Mouse (Mus musculus) embryonic facial prominence, embryonic 12.5 days (tissue): Measurements from ENCODE around the gene Rinl. TPM values are rescaled to one million over a fixed set of nuclear protein-coding genes. Genes with fewer than 3 reads are reported as not detected.
A peak's percentile ranks its signal among the peaks of the same experiment; 100 is the strongest.

ENCODE experiments used
- ATAC-seq: fragments of 200-750 bp; cut with Nextera tagmentation; 2 replicates; pipeline ENCODE4 v1.8.0; 2017; ENCODE audit not compliant: insufficient number of reproducible peaks, insufficient read depth, low FRiP score, low TSS enrichment
- H3K27ac ChIP-seq: fragments of 300-500 bp; sonication (generic); 2 replicates; pipeline ENCODE4 v1.5.1; 2016; ENCODE audit warnings: mild to moderate bottlenecking
- H3K27me3 ChIP-seq: fragments of 300-500 bp; sonication (generic); 2 replicates; pipeline ENCODE4 v1.6.1; 2016; ENCODE audit warnings: mild to moderate bottlenecking, moderate library complexity
- H3K36me3 ChIP-seq: fragments of 300-500 bp; sonication (generic); 2 replicates; pipeline ENCODE4 v1.6.1; 2016; ENCODE audit warnings: mild to moderate bottlenecking
- H3K4me1 ChIP-seq: fragments of 300-500 bp; sonication (generic); 2 replicates; pipeline ENCODE4 v1.6.1; 2016
- H3K4me2 ChIP-seq: fragments of 300-500 bp; sonication (generic); replicated peaks from 2 replicates; pipeline ENCODE4 v1.6.1; 2016; ENCODE audit warnings: mild to moderate bottlenecking, moderate library complexity
- H3K4me3 ChIP-seq: fragments of 300-500 bp; sonication (generic); 2 replicates; pipeline ENCODE4 v1.5.1; 2016; ENCODE audit warnings: mild to moderate bottlenecking
- H3K9ac ChIP-seq: fragments of 300-500 bp; sonication (generic); 2 replicates; pipeline ENCODE4 v1.6.1; 2016; ENCODE audit warnings: mild to moderate bottlenecking, moderate library complexity
- H3K9me3 ChIP-seq: fragments of 300-500 bp; sonication (generic); 2 replicates; pipeline ENCODE4 v1.6.1; 2016; ENCODE audit warnings: mild to moderate bottlenecking, moderate library complexity
- WGBS: fragments of 180-500 bp; shearing (Covaris S2); methylation state at CpG from one replicate; pipeline ENCODE4 v1.1.7; 2016; 5-methylcytosine and 5-hydroxymethylcytosine counted together
- polyA plus RNA-seq: library from polyadenylated mRNA; unstranded; fragments of >200 nt; fragmentation: Nextera tagmentation; extraction: Ambion mirVana; gene quantifications from 2 replicates; pipeline ENCODE4 v1.2.1, GENCODE M21; 2016

Gene Rinl
- polyA plus RNA-seq, 1 experiment from 2014 or later = 2.8 TPM

DNA sequence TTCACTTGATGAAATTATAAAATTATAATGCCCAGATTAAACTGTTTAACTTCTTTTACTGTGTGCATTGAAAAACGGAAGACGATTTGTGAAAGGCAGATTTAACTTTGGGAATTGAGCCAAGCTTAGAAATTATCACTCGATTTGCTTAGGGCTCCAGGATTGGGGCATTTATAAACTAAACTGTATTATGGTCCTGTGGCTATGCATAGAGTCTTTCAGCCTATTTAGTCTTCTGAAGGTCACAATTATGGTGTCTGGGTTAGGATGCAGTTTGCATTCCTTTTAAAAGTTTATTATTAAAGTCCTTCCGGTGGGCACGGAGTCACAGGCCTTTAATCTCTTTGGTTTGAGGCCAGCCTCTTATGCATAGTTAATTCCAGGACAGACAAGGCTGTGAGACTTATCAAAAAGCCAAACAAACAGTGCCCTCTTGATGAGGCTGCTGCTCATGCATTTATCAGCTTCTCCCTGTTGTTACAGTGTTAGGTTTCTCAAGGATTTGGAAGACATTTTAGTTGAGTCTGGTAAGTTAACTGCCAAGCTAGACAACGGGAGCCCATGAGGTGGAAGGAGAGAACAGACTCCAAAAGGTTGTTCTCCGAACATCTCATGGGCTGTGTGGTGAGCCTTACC lies 23.0 kb downstream of the Rinl start:
- Histone ChIP-seq H3K9ac (peak overlapping the region; percentile 98), H3K4me2 (peak overlapping the region; percentile 94), H3K27ac (peak overlapping the region; percentile 99; the same call in 1 of the 2 replicates), H3K4me3 (peak overlapping the region; percentile 74), H3K4me1 (peaks cover 37% of the 10 kb centered on the region), H3K27me3 (no peaks in the 10 kb centered on the region), H3K9me3 (no peaks in the 10 kb centered on the region), H3K36me3 (peaks cover 45% of the 10 kb centered on the region)
- no peak for ATAC-seq
- WGBS = 10% methylated on average over 7 of the region's 7 CpGs

- H3K9me3 ChIP-seq = no peaks in the 10 kb centered on the region
- H3K27me3 ChIP-seq = no peaks in the 10 kb centered on the region
- 73% methylated on average over 4 of the region's 4 CpGs for WGBS
- peak overlapping the region; percentile 74 for H3K4me3 ChIP-seq
- no peak for ATAC-seq
- peaks cover 51% of the 10 kb centered on the region for H3K36me3 ChIP-seq
- H3K9ac ChIP-seq = peak overlapping the region; percentile 98
- peaks cover 44% of the 10 kb centered on the region for H3K4me1 ChIP-seq
- peak overlapping the region; percentile 18; the same call in 1 of the 2 replicates for H3K27ac ChIP-seq
- H3K4me2 ChIP-seq = peak overlapping the region; percentile 94
Measured at GRCm38 (mm10) chr7:28812436-28812835, 23.7 kb downstream of the Rinl start.

DNA sequence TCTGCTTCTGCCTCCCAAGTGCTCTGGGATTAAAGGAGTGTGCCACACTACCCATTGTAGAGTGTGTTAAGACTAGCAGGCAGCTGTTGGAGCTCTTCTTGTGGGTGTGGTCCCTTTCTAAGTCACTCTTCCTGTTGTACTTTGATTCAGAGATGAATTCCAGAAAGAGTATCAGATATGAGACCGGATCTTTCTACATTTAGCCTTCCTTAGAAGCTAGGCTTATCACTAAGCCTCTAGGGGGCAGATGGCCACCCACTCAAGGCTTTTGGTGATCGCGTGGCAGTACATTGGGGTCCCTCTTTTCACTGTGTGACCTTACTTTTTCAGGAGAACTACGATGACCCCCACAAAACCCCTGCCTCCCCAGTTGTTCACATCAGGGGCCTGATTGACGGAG lies 24.2 kb downstream of the Rinl start:
- H3K9me3 ChIP-seq = no peaks in the 10 kb centered on the region
- H3K4me2 ChIP-seq = peak overlapping the region; percentile 94
- peaks cover 43% of the 10 kb centered on the region for H3K4me1 ChIP-seq
- H3K36me3 ChIP-seq = peaks cover 56% of the 10 kb centered on the region
- H3K27me3 ChIP-seq = no peaks in the 10 kb centered on the region
- WGBS = 86% methylated on average over 5 of the region's 5 CpGs
- ATAC-seq = no peak
- peak overlapping the region; percentile 74 for H3K4me3 ChIP-seq
- 0 out of 2 replicates have a peak overlapping the region, but pooled peaks have one; percentile 18 for H3K27ac ChIP-seq
- H3K9ac ChIP-seq = peak overlapping the region; percentile 98; the same call in 1 of the 2 replicates

GRCm38 (mm10) chr7:28814306-28815034 lies 25.7 kb downstream of the Rinl start:
- H3K36me3 ChIP-seq = peaks cover 70% of the 10 kb centered on the region
- no peak overlapping the region for H3K27ac ChIP-seq
- no peak overlapping the region for H3K9ac ChIP-seq
- WGBS = 89% methylated on average over 5 of the region's 5 CpGs
- ATAC-seq = no peak
- H3K27me3 ChIP-seq = no peaks in the 10 kb centered on the region
- peaks cover 39% of the 10 kb centered on the region for H3K4me1 ChIP-seq
- no peaks in the 10 kb centered on the region for H3K9me3 ChIP-seq
- H3K4me2 ChIP-seq = no peak overlapping the region
- no peak overlapping the region for H3K4me3 ChIP-seq

DNA sequence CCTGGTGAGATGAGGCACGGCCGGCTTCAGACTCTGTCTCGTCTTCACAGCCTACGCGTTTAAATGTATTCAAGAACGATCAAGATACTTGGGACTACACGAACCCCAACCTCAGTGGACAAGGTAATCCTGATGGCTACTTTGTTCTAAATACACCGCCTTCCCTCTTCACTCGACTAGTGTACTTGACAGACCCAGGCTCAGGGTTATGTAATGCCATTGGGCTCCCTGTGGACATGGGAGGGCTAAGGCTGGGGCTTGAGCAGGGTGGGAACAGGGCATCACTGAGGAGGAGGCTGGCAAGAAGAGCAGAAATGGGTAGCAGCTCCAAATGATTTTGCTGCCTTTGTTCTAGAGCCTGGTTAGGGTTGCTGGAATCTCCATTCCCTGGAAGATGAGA lies 26.5 kb downstream of the Rinl start:
- no peak overlapping the region for H3K4me3 ChIP-seq
- 88% methylated on average over 9 of the region's 9 CpGs for WGBS
- peaks cover 78% of the 10 kb centered on the region for H3K36me3 ChIP-seq
- H3K27me3 ChIP-seq = no peaks in the 10 kb centered on the region
- H3K4me2 ChIP-seq = no peak overlapping the region
- H3K27ac ChIP-seq = no peak overlapping the region
- no peaks in the 10 kb centered on the region for H3K9me3 ChIP-seq
- no peak overlapping the region for H3K9ac ChIP-seq
- peaks cover 42% of the 10 kb centered on the region for H3K4me1 ChIP-seq
- no peak for ATAC-seq

- 92% methylated on average over 9 of the region's 9 CpGs for WGBS
- Histone ChIP-seq H3K9me3 (no peaks in the 10 kb centered on the region), H3K27ac (no peak overlapping the region), H3K27me3 (no peaks in the 10 kb centered on the region), H3K4me3 (no peak overlapping the region), H3K9ac (0 out of 2 replicates have a peak overlapping the region, but pooled peaks have one; percentile 34), H3K36me3 (peaks cover 87% of the 10 kb centered on the region), H3K4me2 (no peak overlapping the region), H3K4me1 (peaks cover 42% of the 10 kb centered on the region)
- no peak for ATAC-seq
Measured at GRCm38 (mm10) chr7:28816201-28816600, 27.4 kb downstream of the Rinl start.

DNA sequence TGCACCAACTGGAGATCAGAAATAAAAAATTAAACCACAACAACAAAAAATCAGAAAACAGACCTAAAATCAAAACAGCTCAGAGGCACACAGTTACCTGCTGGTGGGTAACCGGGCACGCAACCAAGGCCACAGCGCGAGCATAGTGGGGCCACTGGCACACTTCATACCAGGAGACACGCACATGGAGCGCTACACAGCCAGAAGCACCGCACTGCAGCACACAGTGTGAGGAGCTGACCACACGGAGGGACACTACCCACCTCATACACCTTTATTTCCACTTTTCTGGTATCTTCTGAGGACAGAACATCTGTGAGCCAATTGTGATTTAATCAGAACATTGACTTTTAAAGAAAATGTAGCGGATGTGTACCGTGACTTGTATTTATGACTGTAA lies 28.2 kb downstream of the Rinl start:
- Histone ChIP-seq H3K4me1 (peaks cover 42% of the 10 kb centered on the region), H3K27me3 (no peaks in the 10 kb centered on the region), H3K4me3 (no peak overlapping the region), H3K4me2 (no peak overlapping the region), H3K27ac (no peak overlapping the region), H3K9me3 (no peaks in the 10 kb centered on the region), H3K36me3 (peaks cover 93% of the 10 kb centered on the region), H3K9ac (no peak overlapping the region)
- ATAC-seq = no peak
- 92% methylated on average over 10 of the region's 10 CpGs for WGBS

GRCm38 (mm10) chr7:28817524-28817923 lies 28.8 kb downstream of the Rinl start:
- H3K9me3 ChIP-seq = no peaks in the 10 kb centered on the region
- no peak overlapping the region for H3K4me2 ChIP-seq
- ATAC-seq = no peak
- H3K27ac ChIP-seq = 0 out of 2 replicates have a peak overlapping the region, but pooled peaks have one; percentile 33
- H3K9ac ChIP-seq = no peak overlapping the region
- H3K4me3 ChIP-seq = no peak overlapping the region
- H3K36me3 ChIP-seq = peaks cover 95% of the 10 kb centered on the region
- H3K27me3 ChIP-seq = no peaks in the 10 kb centered on the region
- peaks cover 36% of the 10 kb centered on the region for H3K4me1 ChIP-seq
- 79% methylated on average over 6 of the region's 6 CpGs for WGBS

DNA sequence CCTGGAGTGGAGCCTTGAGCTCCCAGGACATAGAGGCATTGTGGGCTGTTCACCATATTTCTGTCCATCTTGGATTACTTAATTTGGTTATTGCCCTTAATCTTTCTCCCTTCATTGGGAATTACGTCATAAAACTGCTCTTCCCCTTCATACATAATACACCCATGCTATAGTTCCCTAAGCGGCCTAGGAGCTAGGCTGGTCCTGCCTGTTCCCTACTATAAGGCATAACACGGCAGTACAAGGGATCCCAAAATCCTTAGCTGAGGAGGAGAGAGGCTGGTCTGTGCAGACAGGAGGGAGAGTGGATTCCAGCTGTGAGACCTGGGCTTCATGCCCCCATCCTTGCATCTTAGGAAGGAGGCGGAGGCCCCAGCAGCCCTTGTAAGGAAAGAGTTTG lies 29.2 kb downstream of the Rinl start:
- peaks cover 96% of the 10 kb centered on the region for H3K36me3 ChIP-seq
- 0 out of 2 replicates have a peak overlapping the region, but pooled peaks have one; percentile 33 for H3K27ac ChIP-seq
- H3K4me2 ChIP-seq = no peak overlapping the region
- no peak for ATAC-seq
- 76% methylated on average over 4 of the region's 4 CpGs for WGBS
- H3K27me3 ChIP-seq = no peaks in the 10 kb centered on the region
- H3K4me3 ChIP-seq = no peak overlapping the region
- peaks cover 32% of the 10 kb centered on the region for H3K4me1 ChIP-seq
- H3K9me3 ChIP-seq = no peaks in the 10 kb centered on the region
- no peak overlapping the region for H3K9ac ChIP-seq

GRCm38 (mm10) chr7:28818436-28818835 lies 29.7 kb downstream of the Rinl start:
- no peak overlapping the region for H3K4me2 ChIP-seq
- no peak for ATAC-seq
- H3K4me3 ChIP-seq = no peak overlapping the region
- no peaks in the 10 kb centered on the region for H3K27me3 ChIP-seq
- WGBS = 78% methylated on average over 18 of the region's 18 CpGs
- H3K9ac ChIP-seq = no peak overlapping the region
- peaks cover 29% of the 10 kb centered on the region for H3K4me1 ChIP-seq
- H3K36me3 ChIP-seq = peaks cover 92% of the 10 kb centered on the region
- H3K9me3 ChIP-seq = no peaks in the 10 kb centered on the region
- no peak overlapping the region for H3K27ac ChIP-seq

DNA sequence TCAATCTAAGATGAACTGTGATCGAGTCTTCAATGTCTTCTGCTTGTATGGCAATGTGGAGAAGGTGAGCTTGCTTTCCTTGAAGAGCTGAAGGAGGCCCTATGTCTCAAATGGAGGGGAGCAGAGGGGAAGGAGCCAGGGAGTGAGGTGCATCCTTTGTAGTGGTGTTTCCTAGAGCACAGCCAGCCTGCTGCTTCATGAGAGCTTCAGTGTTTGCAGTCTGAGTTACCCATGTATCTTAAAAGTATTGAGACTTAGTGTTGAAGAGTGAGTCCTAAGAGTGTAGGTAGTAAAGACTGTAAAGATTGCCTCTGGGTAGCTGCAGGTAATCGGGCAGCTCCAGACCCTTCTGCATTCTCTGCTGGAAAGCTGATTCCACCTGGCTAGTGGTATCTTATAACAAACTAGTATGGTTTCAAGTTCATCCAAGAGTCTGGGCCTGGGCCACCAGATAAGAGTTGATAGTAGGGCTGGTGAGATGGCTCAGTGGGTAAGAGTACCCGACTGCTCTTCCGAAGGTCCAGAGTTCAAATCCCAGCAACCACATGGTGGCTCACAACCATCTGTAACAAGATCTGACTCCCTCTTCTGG lies 30.2 kb downstream of the Rinl start:
- H3K9me3 ChIP-seq = no peaks in the 10 kb centered on the region
- 90% methylated on average over 4 of the region's 4 CpGs for whole genome bisulfite sequencing
- H3K36me3 ChIP-seq = peaks cover 87% of the 10 kb centered on the region
- H3K27ac ChIP-seq = no peak overlapping the region
- no peak overlapping the region for H3K4me3 ChIP-seq
- peaks cover 25% of the 10 kb centered on the region for H3K4me1 ChIP-seq
- H3K4me2 ChIP-seq = no peak overlapping the region
- no peak for ATAC-seq
- no peak overlapping the region for H3K9ac ChIP-seq
- H3K27me3 ChIP-seq = no peaks in the 10 kb centered on the region
